Mouse (Mus musculus) thymus, postnatal 25 days (tissue): Measurements from ENCODE around the gene Hist1h1c.
"Not testable (repeated sequence)": the region's sequence is repeated elsewhere in the genome, so short reads cannot be mapped to it uniquely, and the experiment has no call there.

ENCODE experiments used
- DNase-seq: peaks from one replicate; pipeline ENCODE4 v3.0.0; 2022

Hist1h1c gene

GRCm38 (mm10) chr13:23717176-23717575 lies 21.4 kb upstream of the Hist1h1c start:
- DNase-seq: no peak

GRCm38 (mm10) chr13:23717593-23718245 lies 20.9 kb upstream of the Hist1h1c start:
- DNase-seq: not testable (repeated sequence)

- DNase-seq: no peak
These were observed 14.4 kb upstream of the Hist1h1c start for GRCm38 (mm10) chr13:23724239-23724638.

- no peak for DNase-seq
These were observed 13.4 kb upstream of the Hist1h1c start for GRCm38 (mm10) chr13:23725213-23725612.

GRCm38 (mm10) chr13:23728472-23729191 lies 10.0 kb upstream of the Hist1h1c start:
- no peak for DNase-seq

- peak; percentile 46 for DNase-seq
These were observed 9.4 kb upstream of the Hist1h1c start for GRCm38 (mm10) chr13:23729192-23729525.

GRCm38 (mm10) chr13:23729706-23730105 lies 8.9 kb upstream of the Hist1h1c start:
- no peak for DNase-seq

- no peak for DNase-seq
These were observed 8.1 kb upstream of the Hist1h1c start for GRCm38 (mm10) chr13:23730479-23730878.

- DNase-seq: peak; percentile 35
These were observed 6.3 kb upstream of the Hist1h1c start for GRCm38 (mm10) chr13:23732156-23732804.

- DNase-seq: no peak
These were observed 1.5 kb upstream of the Hist1h1c start for GRCm38 (mm10) chr13:23737091-23737490.

- DNase-seq: peak; percentile 49
These were observed 567 bp upstream of the Hist1h1c start for GRCm38 (mm10) chr13:23738041-23738440.

- DNase-seq: peak; percentile 88
These were observed 687 bp downstream of the Hist1h1c start for GRCm38 (mm10) chr13:23739069-23739921.

- no peak for DNase-seq
These were observed 1.3 kb downstream of the Hist1h1c start for GRCm38 (mm10) chr13:23739922-23740252.

- no peak for DNase-seq
These were observed 1.7 kb downstream of the Hist1h1c start for GRCm38 (mm10) chr13:23740256-23740840.

GRCm38 (mm10) chr13:23740910-23741309 lies 2.3 kb downstream of the Hist1h1c start:
- no peak for DNase-seq

GRCm38 (mm10) chr13:23742007-23742406 lies 3.4 kb downstream of the Hist1h1c start:
- no peak for DNase-seq

GRCm38 (mm10) chr13:23743215-23743614 lies 4.6 kb downstream of the Hist1h1c start:
- DNase-seq: no peak

- no peak for DNase-seq
These were observed 5.4 kb downstream of the Hist1h1c start for GRCm38 (mm10) chr13:23743963-23744362.

- peak; percentile 34 for DNase-seq
These were observed 6.1 kb downstream of the Hist1h1c start for GRCm38 (mm10) chr13:23744421-23745380.

GRCm38 (mm10) chr13:23745381-23746161 lies 7.0 kb downstream of the Hist1h1c start, which contains the start of gene Hist1h3c:
TSS of gene Hist1h3c (minus strand) at chr13:23745602.
- DNase-seq: peak; percentile 86
